Mouse (Mus musculus) cerebellum, adult 2 months (tissue): ENCODE data around the gene Arid5b.

Experiments
- CTCF ChIP-seq: fragments of 200-500 bp; IDR thresholded peaks from 2 replicates; pipeline ENCODE4 v1.5.1; 2011; ENCODE audit warnings: low read depth, mild to moderate bottlenecking, control low read depth, low read length, moderate library complexity, borderline replicate concordance; ENCODE audit not compliant: insufficient read depth
- POLR2A ChIP-seq: fragments of 200-500 bp; IDR thresholded peaks from 2 replicates; pipeline ENCODE4 v1.6.1; 2011; ENCODE audit warnings: low read length, control low read depth, borderline replicate concordance; ENCODE audit not compliant: insufficient read depth

DNA sequence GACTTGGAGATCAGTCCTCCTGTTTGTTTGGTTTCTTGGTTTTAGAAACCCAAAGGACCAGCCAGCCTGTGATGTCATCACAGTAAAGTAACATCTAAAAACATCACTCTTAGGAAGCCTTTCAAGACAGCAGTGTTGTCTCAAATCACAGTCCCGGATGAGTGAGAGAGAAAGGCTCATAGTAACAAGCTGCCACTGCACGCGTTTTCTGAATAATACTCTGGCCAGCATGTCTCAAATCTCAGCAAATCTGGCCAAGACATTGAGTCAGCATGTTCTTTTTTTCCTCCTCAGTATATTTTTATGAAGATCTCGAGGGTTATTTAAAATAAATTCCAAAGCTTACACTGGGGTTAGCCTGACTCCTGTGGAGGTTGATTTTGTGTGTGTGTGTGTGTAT is 143.1 kb downstream of the Arid5b start:
- TF ChIP-seq CTCF (no peak), POLR2A (no peak)
